Mouse (Mus musculus) activated CD4-positive, CD25-positive, alpha-beta regulatory T cell, adult 9 weeks (primary cell): ENCODE data around the gene Mafk. TPM values are rescaled to one million over a fixed set of nuclear protein-coding genes. Genes with fewer than 3 reads are reported as not detected.

Source experiments
- polyA plus RNA-seq: library from polyadenylated mRNA; unstranded; fragments of 100-300 nt; shearing (Covaris generic); gene quantifications from one replicate; pipeline ENCODE4 v1.2.1, GENCODE M21; 2017

The Mafk gene
- 43.6 TPM for polyA plus RNA-seq

DNA sequence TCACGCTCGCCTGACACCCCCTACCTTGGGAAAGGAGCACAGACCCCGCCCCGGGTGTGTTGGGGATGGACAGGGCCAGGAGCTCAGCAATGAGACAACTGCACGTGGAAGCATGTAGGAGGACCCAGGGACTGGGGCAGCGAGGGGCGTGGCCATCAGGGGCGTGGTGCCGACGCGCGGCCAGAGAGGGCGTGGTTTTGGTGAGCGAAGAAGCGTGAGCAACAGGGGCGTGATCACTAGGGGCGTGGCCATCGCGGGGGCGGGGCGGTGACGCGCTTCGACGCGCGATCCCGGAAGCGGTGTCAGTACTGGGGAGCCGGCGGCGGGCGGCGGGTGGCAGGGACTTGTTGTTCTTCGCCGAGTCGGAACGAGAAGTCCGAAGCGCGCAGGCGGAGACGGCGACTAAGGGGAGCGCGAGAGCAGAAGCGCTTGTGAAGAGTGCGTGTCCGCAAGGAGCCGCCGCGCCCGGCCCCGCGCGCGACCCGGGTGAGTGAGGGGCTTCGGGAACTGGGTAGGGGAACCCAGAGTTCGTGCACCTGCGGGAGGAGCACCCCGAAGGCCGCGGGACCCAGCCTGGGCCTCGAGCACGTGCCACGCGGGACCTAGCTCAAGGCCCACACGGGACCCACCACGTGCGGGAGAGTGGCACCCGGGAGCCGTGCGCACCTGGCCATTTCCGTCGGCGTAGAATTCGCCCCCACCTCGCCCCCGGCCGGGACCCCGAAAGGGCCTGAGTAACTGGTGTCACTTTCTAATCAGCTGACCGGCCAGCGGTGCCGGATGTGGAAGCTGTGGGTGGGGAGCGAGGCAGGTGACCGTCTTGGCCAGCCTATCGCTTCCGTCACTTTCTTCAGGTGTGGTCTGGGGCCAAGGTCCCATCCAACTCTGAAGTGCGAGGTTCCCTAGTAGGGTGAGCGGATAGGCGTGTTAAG, at the start of gene Mafk:
TSS of gene Mafk (plus strand) at position 287 of the 932 bp plus-strand sequence.

DNA sequence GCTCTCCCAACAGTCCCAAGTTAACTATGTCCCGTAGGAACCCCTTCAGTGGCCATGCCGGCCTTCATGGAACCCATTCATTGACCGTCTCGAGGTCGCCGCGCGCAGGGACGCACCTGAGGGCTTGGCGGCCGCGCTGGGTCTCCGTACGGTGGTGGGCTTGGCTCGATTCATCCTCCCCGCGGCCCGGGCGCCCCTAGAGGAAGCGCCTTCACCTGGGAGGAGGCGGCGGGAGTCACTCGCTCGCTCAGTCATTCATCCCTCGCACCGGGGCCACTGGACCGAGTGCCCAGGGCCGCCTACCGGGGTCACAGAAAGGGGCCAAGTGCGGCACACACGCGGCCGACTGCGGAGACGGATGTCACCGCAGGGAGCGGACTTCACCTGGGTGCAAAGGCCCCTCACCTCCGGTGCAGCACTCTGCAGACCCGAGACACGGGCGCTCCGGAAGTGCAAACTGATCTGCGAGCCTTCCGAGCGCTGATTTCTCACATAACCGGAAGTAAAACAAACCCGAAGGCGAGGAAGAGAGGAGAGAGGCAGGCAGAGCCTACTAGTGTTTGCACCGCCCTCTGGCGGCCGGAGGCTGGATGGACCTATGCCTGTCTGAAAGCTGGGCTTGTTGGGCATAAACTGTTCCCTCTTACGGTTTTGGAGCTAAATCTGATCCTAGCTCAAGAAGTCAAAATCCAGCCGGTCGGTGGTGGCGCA, 15.9 kb upstream of the Mafk start, which contains the start of gene Ints1:
TSS of gene Ints1 (minus strand) at position 459 of the 711 bp plus-strand sequence.

GRCm38 (mm10) chr5:139819538-139820181, 28.3 kb downstream of the Mafk start, which contains the start of gene Tmem184a:
TSS of gene Tmem184a (minus strand) at chr5:139819917.

GRCm38 (mm10) chr5:139826357-139827055, 35.2 kb downstream of the Mafk start, which contains the start of the genes Gm26938 and Psmg3:
TSS of gene Gm26938 (minus strand) at chr5:139826407.
TSS of gene Psmg3 (minus strand) at chr5:139826885.

Other genes with a start within 250 kb of the Mafk start
- gene Uncx, start 248.0 kb upstream of the Mafk start, polyA plus RNA-seq = not detected
- 0.34 TPM for gene Micall2, start 55.2 kb upstream of the Mafk start, polyA plus RNA-seq
- gene Ints1, start 15.8 kb upstream of the Mafk start, polyA plus RNA-seq = 61.9 TPM
- not detected for gene Tmem184a, start 28.4 kb downstream of the Mafk start, polyA plus RNA-seq
- not detected for gene Gm26938, start 34.9 kb downstream of the Mafk start, polyA plus RNA-seq
- 59.5 TPM for gene Psmg3, start 35.4 kb downstream of the Mafk start, polyA plus RNA-seq
- not detected for gene Elfn1, start 116.4 kb downstream of the Mafk start, polyA plus RNA-seq